Mouse (Mus musculus) forebrain, embryonic 11.5 days (tissue): ENCODE data around the gene Agap1. TPM values are rescaled to one million over a fixed set of nuclear protein-coding genes. Genes with fewer than 3 reads are reported as not detected.

Source experiments
- ATAC-seq: fragments of 200-750 bp; cut with Nextera tagmentation; replicated peaks from 2 replicates; pipeline ENCODE4 v1.8.0; 2017; ENCODE audit warnings: moderate TSS enrichment; ENCODE audit not compliant: low FRiP score
- DNase-seq: peaks from one replicate; pipeline ENCODE4 v3.0.0-alpha.2; 2017; ENCODE audit warnings: low spot score
- H3K27ac ChIP-seq: fragments of 300-500 bp; sonication (generic); 2 replicates; pipeline ENCODE4 v1.5.1; 2014; ENCODE audit warnings: low read depth, low read length
- H3K27me3 ChIP-seq: fragments of 300-500 bp; sonication (generic); 2 replicates; pipeline ENCODE4 v1.6.1; 2014; ENCODE audit warnings: mild to moderate bottlenecking, low read length, mixed read lengths; ENCODE audit not compliant: control insufficient read depth, insufficient read depth
- H3K36me3 ChIP-seq: fragments of 300-500 bp; sonication (generic); 2 replicates; pipeline ENCODE4 v1.6.1; 2014; ENCODE audit warnings: mild to moderate bottlenecking, low read length, moderate library complexity, mixed read lengths; ENCODE audit not compliant: control insufficient read depth, insufficient read depth
- H3K4me1 ChIP-seq: fragments of 300-500 bp; sonication (generic); replicated peaks from 2 replicates; pipeline ENCODE4 v1.6.1; 2014; ENCODE audit warnings: low read length, mixed read lengths; ENCODE audit not compliant: control insufficient read depth, insufficient read depth
- H3K4me2 ChIP-seq: fragments of 300-500 bp; sonication (generic); 2 replicates; pipeline ENCODE4 v1.6.1; 2014; ENCODE audit warnings: low read depth, mild to moderate bottlenecking, low read length, moderate library complexity, mixed read lengths; ENCODE audit not compliant: severe bottlenecking
- H3K4me3 ChIP-seq: fragments of 300-500 bp; sonication (generic); 2 replicates; pipeline ENCODE4 v1.5.1; 2014; ENCODE audit warnings: low read depth, low read length
- H3K9ac ChIP-seq: fragments of 300-500 bp; sonication (generic); 2 replicates; pipeline ENCODE4 v1.6.1; 2014; ENCODE audit warnings: low read length
- H3K9me3 ChIP-seq: fragments of 300-500 bp; sonication (generic); 2 replicates; pipeline ENCODE4 v1.6.1; 2016; ENCODE audit warnings: low read length, mixed read lengths; ENCODE audit not compliant: control insufficient read depth
- WGBS: fragments of 180-500 bp; shearing (Covaris S2); extraction: QIAGEN DNeasy Blood & Tissue Kit; methylation state at CpG from one replicate; pipeline ENCODE4 v1.1.7; 2014; 5-methylcytosine and 5-hydroxymethylcytosine counted together
- polyA plus RNA-seq: library from polyadenylated mRNA; unstranded; fragments of >200 nt; fragmentation: Nextera tagmentation; extraction: Ambion mirVana; gene quantifications from 2 replicates; pipeline ENCODE4 v1.2.1, GENCODE M21; 2014

Agap1 gene
- 35.2 and 36.1 TPM in 2 replicates for polyA plus RNA-seq

- DNase-seq (peak; percentile 97), ATAC-seq (peak; percentile 95)
- H3K27me3 ChIP-seq: no peaks in the 10 kb centered on the region
- peak within 1 kb of the TSS; percentile 64 for H3K27ac ChIP-seq
- H3K9me3 ChIP-seq: peaks cover 8% of the 10 kb centered on the region
- under 1% methylated on average over 81 of the region's 118 CpGs for WGBS
- peaks cover 7% of the 10 kb centered on the region; the same call in 1 of the 2 replicates for H3K4me1 ChIP-seq
- peak within 1 kb of the TSS; percentile 97 for H3K4me2 ChIP-seq
- no peaks in the 10 kb centered on the region for H3K36me3 ChIP-seq
- H3K4me3 ChIP-seq: peak within 1 kb of the TSS; percentile 79
- H3K9ac ChIP-seq: peak within 1 kb of the TSS; percentile 87
Observed at GRCm38 (mm10) chr1:89454196-89455123, at the start of gene Agap1. Gene Agap1 (plus strand): TSS chr1:89454806.

- H3K4me3 ChIP-seq: no peak overlapping the region
- no peak for DNase-seq
- 85% methylated on average over 6 of the region's 6 CpGs for WGBS
Observed at GRCm38 (mm10) chr1:89405991-89406390, 48.6 kb upstream of the Agap1 start.

GRCm38 (mm10) chr1:89407986-89408385 is 46.6 kb upstream of the Agap1 start:
- 80% methylated on average over 8 of the region's 8 CpGs for WGBS

More at GRCm38 (mm10) chr1:89405991-89406390, 48.6 kb upstream of the Agap1 start:
- Histone ChIP-seq H3K27ac (no peak overlapping the region), H3K4me2 (no peak overlapping the region), H3K27me3 (no peaks in the 10 kb centered on the region), H3K9ac (no peak overlapping the region), H3K4me1 (peaks cover 2% of the 10 kb centered on the region; the same call in 1 of the 2 replicates), H3K9me3 (no peaks in the 10 kb centered on the region), H3K36me3 (no peaks in the 10 kb centered on the region)
- ATAC-seq: no peak

GRCm38 (mm10) chr1:89413122-89413521 is 41.5 kb upstream of the Agap1 start:
- Histone ChIP-seq H3K4me2 (no peak overlapping the region), H3K27ac (no peak overlapping the region), H3K9me3 (no peaks in the 10 kb centered on the region), H3K36me3 (no peaks in the 10 kb centered on the region), H3K27me3 (no peaks in the 10 kb centered on the region), H3K4me1 (no peaks in the 10 kb centered on the region), H3K9ac (no peak overlapping the region), H3K4me3 (no peak overlapping the region)
- DNase-seq (no peak), ATAC-seq (no peak)
- 86% methylated on average over 2 of the region's 2 CpGs for WGBS

More at GRCm38 (mm10) chr1:89407986-89408385, 46.6 kb upstream of the Agap1 start:
- DNase-seq (no peak), ATAC-seq (no peak)
- Histone ChIP-seq H3K9me3 (no peaks in the 10 kb centered on the region), H3K4me3 (no peak overlapping the region), H3K27ac (no peak overlapping the region), H3K36me3 (no peaks in the 10 kb centered on the region), H3K4me1 (no peaks in the 10 kb centered on the region), H3K9ac (no peak overlapping the region), H3K4me2 (no peak overlapping the region), H3K27me3 (no peaks in the 10 kb centered on the region)

- Histone ChIP-seq H3K4me3 (no peak overlapping the region), H3K4me1 (no peaks in the 10 kb centered on the region), H3K9me3 (no peaks in the 10 kb centered on the region), H3K9ac (no peak overlapping the region), H3K27ac (no peak overlapping the region), H3K27me3 (no peaks in the 10 kb centered on the region), H3K36me3 (no peaks in the 10 kb centered on the region), H3K4me2 (no peak overlapping the region)
- no peak for ATAC-seq
- 80% methylated on average over 9 of the region's 9 CpGs for WGBS
- DNase-seq: no peak
Observed at GRCm38 (mm10) chr1:89414563-89414962, 40.0 kb upstream of the Agap1 start.

- Histone ChIP-seq H3K4me2 (no peak overlapping the region), H3K4me3 (no peak overlapping the region), H3K4me1 (no peaks in the 10 kb centered on the region), H3K9me3 (no peaks in the 10 kb centered on the region), H3K27ac (no peak overlapping the region), H3K9ac (no peak overlapping the region), H3K27me3 (no peaks in the 10 kb centered on the region), H3K36me3 (no peaks in the 10 kb centered on the region)
- DNase-seq (no peak), ATAC-seq (no peak)
- WGBS: 44% methylated on average over 5 of the region's 5 CpGs
Observed at GRCm38 (mm10) chr1:89416929-89417328, 37.7 kb upstream of the Agap1 start.

- ATAC-seq (no peak), DNase-seq (no peak)
- Histone ChIP-seq H3K27ac (no peak overlapping the region), H3K4me3 (no peak overlapping the region), H3K4me2 (no peak overlapping the region), H3K9me3 (no peaks in the 10 kb centered on the region), H3K9ac (no peak overlapping the region), H3K4me1 (no peaks in the 10 kb centered on the region), H3K27me3 (no peaks in the 10 kb centered on the region), H3K36me3 (no peaks in the 10 kb centered on the region)
- 83% methylated on average over 11 of the region's 11 CpGs for WGBS
Observed at GRCm38 (mm10) chr1:89420642-89421041, 34.0 kb upstream of the Agap1 start.

- Histone ChIP-seq H3K4me3 (no peak overlapping the region), H3K4me2 (no peak overlapping the region), H3K27ac (no peak overlapping the region), H3K9me3 (no peaks in the 10 kb centered on the region), H3K9ac (no peak overlapping the region), H3K27me3 (no peaks in the 10 kb centered on the region), H3K4me1 (no peaks in the 10 kb centered on the region), H3K36me3 (no peaks in the 10 kb centered on the region)
- WGBS: 87% methylated on average over 4 of the region's 4 CpGs
- ATAC-seq: no peak
- DNase-seq: no peak
Observed at GRCm38 (mm10) chr1:89421401-89421800, 33.2 kb upstream of the Agap1 start.
